Mouse (Mus musculus) bone marrow macrophage, adult 2 months (primary cell): Measurements from ENCODE around the gene Mapk8ip3.

ENCODE experiments used
- CTCF ChIP-seq: IDR thresholded peaks from 2 replicates; pipeline ENCODE4 v1.5.1; 2012; ENCODE audit warnings: low read depth, mild to moderate bottlenecking, low read length, moderate library complexity
- POLR2A ChIP-seq: IDR thresholded peaks from 2 replicates; pipeline ENCODE4 v1.6.1; 2012; ENCODE audit warnings: mild to moderate bottlenecking, low read depth, low read length, borderline replicate concordance

DNA sequence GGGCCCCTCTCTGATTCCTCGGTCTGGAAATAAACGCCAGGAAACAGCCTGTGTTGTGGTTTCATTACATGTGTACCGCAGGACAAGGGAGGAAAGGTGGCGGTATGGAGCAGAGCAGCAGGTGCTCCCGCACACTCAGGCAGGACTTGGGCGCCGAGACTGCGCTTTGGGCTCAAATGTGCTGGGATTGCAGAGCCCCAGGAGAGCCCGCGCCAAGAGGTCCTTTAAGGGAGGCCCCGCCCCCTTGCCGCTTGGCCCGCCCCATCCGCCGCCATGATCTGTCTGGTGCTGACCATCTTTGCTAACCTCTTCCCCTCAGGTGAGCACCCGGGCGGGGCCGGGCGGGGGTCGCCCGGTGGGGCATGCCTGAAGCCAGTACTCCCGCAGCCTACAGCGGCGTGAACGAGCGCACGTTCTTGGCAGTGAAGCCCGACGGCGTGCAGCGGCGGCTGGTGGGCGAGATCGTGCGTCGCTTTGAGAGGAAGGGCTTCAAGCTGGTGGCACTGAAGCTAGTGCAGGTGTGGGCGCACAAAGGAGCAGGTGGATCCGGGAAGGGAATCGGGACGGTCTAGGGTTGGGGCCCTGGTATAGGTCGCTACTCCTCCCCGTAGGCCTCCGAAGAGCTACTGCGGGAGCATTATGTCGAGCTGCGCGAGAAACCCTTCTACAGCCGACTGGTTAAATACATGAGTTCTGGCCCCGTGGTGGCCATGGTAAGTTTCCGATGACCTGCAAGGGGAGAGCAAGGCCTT, 40.4 kb downstream of the Mapk8ip3 start, which contains the start of gene Nme3:
- no peak for TF ChIP-seq POLR2A
- no peak for TF ChIP-seq CTCF
